Mouse (Mus musculus): ENCODE data around the gene Arhgef3. TPM values are rescaled to one million over a fixed set of nuclear protein-coding genes. Genes with fewer than 3 reads are reported as not detected.
"Not testable (repeated sequence)": the region's sequence is repeated elsewhere in the genome, so short reads cannot be mapped to it uniquely, and the experiment has no call there.

Arhgef3 gene
- total RNA-seq, 2 experiments from 2014 or later: 8.1 to 10.9 TPM

DNA sequence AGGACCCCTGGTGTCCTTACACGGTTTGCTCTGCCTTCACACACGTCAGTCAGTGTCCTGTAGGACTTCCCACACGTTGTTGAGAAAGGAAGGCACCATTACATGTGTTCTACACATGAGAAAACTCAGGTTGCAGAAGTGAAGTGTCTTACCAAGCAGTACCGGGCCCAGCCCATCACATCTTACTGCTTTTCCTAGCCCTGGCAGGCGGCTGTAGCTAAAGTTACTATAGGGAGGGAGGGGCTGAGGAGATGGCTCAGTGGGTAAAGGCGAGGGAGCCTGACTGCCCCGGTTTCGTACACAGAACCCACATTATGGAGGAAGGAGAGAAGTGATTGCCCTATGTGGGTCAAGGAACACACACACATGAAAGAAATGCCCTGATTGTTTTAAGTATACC is 116.8 kb downstream of the Arhgef3 start:
- DNase-seq: no peak

DNA sequence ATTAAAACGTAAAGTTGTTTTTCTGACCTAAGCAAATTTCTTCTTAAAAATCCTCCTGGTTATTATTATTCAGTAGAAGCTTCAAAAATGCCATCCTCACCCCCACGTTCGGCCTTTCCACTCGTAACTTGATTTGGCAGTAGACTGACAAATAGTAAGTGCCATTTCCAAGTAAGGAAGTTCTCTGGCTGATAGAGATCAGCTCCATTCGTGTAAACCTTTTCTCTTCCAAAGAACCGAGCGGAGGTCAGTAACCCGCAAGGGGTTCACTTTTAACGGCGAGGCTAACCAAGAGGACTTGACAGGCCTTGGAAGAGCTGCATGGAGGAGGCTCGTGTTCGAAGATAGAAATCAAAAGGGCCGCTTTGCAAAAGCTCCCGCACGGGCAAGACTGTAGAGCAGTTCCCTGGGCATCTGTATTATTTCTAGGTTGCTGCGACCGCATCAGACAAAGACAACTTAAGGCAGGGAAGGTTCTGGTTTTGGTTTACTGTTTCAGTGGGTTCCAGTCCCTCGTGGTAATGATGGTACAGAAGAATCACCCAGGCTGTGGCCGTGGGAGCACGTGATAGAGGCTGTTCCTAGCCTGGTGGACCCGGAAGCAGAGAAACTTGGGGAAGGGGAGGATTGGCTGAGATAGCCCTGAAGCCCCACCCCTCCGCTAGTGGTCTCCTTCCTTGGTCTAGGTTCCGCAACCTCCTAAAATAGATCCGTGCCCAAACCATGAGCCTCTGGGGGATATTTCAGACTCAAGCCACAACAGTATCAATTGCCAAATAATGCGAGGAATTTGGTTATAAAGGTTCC is 117.5 kb downstream of the Arhgef3 start:
- DNase-seq: no peak

DNA sequence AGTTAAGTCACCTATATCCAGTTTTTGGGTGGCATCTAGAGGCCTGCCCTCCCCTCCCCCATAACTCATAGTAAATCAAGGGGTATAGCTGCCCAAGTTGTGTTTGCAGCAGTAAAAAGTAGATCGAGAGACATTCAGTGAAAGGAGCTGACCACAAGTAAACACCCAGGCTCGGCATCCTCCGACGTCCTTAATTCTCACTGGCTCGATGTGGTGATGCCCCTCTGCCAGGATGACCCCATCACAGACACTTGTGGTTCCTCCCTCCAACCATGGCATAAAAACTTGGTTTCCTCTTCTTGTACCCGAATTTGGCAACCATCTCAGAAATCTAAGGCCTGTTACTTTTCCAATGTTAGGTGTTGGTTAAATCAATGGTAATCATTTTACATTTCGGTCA is 118.4 kb downstream of the Arhgef3 start:
- DNase-seq: no peak

DNA sequence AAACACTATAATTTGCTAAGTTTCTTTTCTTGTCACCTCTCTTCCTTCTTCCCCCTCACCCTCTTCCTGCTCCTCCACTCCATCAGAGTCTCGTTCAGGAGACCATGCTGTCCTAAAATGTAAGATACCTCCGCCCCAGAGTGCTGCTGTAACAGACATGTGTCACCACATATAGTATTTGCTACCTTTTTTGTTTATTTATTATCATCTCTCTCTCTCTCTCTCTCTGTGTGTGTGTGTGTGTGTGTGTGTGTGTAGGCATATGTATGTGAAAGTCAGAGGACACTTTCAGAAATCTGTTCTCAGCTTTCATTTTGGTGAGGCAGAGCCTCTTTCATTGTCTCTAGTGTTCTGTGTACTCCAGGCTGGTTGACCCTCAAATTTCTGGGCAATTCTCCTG is 119.0 kb downstream of the Arhgef3 start:
- no peak for DNase-seq

DNA sequence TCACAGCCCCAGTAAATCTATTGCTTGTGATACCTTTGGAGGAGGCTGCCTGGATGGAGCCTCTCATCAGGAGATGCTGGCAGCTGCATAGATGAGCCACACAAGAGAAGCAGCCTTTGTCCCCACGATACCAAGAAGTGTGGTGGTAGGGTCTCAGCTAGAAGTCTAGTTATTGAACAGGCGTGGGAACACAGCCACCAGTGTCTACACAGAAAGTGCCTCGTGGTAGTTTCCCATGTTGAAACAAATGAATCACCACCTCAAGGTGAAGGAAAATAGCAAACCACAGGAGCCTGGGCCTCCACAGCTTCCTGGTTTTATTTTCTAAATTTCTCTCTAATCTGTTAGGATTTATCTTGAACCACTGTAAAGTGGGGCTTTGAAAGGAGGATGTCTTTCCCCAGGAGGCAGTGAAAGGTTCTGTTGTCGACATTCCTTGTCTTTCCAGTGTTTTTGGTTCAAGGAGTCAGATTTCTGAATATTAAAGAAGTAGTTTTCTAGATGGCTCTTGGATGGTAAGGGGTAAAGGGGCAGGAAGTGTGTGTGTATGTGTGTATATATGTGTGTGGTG is 119.7 kb downstream of the Arhgef3 start:
- no peak for DNase-seq

DNA sequence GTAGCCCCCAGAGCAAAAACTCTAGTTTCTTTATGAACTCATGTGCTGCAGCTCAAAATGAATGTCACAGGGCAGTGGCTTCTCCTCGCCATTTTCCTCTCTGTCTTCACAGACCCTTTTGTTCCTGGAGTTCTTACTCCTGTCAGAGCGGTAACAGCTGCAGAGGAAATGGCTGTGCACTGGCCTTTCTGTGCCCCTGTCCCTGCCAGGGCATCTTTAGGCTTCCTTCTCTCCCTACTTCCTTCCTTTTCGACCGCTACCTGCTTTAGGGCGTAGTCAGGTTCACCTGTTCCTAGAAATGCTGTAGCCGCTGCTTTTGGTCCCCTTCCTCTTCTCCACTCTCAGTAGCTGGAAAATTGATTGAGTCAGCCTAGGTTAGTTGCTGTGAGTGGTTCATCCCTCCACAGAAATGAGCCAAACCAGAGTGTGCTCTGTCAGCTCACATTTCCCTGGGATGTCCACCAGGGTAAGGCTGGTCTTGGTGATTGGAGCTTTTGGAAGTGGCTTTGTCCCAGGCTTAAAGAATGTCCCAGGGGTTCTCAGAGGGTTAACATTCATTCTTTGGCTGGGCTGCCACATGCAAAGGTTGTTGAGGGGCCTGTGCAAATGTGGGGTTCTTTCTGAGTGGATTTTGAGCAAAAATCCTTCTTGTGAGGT is 121.3 kb downstream of the Arhgef3 start:
- no peak for DNase-seq

DNA sequence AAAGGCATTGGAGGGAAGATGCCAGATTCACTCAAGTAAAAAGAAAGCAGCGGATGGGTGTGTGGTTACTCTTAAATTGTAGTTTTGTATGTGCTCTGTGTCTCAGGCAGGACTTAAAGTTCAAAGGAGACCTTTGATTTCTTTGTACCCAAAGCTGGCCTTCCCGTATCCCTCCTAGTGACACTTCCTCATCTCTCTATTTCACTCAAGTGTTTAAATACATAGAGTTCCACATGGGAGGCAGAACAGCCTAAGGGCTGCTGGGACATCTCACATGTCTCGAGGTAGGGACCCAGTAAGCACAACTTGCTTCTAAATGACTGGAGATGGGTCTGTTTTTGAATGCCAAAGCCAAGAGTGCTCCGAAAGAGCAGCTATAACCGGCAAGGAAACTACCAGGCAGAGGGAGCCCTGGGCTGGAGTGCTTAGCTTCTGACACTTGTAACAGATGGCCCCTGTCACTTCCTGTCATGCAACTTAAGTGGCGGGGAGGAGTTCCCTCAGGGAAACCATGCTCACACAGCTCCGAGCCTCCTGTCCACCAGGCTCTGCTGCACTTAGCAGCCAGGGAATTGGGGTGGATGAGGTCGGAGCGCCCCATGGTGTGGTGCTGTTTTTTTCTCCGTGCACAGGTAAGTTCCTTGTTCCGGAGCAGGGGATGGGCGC is 123.0 kb downstream of the Arhgef3 start:
- DNase-seq: peak; percentile 50

DNA sequence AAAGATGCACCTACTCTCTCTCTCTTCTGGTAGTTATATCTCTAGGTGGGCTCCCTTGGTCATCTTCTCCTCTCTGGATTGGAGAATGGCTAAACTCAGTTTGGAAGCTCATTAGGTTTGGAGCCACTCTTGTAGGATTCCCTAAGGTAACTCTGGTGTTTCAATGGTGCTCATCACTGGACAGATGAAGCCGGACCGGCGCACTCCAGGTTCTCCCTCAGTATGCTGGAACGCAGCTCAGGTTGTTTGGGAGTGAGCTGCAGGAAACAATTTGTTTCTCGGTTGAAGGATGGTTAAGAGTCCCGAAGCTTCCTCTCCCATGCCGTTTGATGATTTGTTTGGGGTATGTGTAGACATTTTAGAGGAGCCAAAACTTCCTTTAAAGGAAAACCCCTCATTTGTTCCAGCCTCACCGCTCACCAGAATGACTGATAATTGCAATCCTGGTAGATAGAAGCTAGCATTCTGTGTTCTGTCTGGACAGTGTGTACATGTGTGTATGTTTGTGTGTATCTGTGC is 124.0 kb downstream of the Arhgef3 start:
- no peak for DNase-seq

DNA sequence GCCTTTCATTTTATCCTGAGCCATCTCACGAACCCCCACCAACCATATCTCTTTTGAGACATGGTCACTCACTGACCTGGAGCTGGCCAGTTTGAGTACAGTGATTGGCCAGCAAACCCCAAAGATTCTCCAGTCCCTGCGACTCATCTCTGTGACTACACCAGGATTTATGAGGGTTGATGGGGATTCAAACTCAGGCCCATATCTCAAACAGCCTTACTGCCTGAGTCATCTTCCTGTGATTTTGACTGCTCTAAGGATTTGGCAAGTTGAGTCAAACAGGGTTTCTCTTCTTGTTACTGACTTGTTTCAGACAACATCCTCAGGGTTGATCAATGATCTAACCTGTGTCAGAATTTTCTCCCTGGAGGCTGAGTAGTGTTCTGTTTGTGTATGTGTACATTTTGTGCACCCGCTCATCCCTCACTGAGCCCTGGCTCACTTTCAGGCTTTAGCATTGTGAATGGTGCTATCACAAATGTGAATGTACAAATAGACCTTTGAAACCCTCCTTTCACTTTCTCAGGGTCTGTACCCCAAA is 124.9 kb downstream of the Arhgef3 start:
- DNase-seq: no peak

DNA sequence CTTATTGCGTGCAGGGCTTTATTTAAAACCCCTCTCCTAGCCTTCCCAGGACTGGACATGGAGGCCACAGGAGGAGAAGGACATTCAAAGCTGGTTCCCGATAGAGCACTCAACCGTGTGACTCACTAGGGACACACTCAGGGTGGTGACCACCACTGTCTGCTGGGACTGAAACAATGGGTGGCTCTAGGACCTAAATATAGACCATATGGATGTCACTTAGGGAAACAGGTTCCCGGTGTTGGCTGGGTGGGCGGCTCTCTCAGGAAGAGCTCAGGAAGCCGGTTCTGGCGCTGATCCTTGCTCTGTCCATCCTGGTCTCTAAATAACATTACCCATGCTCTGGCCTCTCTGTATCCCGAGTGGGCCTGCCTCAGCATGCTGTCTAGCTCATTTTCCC is 127.6 kb downstream of the Arhgef3 start:
- DNase-seq: no peak

DNA sequence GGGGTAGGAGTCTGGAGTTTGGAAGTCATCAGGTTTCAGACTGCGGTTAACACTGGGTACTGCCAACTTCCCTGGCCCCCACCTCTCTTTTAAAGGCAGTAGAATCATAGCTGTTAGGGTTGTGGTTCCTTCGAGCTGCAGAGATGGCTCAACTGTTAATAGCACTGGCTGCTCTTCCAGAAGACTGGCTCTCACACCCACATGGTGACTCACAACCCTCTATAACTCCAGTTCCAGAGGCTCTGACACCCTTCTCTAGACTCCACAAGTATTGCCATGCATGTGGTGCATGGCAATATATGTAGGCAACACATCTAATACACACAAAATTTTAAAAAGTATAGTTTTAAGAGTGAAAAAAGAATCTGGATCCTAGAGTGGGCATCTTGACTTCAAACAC is 128.1 kb downstream of the Arhgef3 start:
- no peak for DNase-seq

DNA sequence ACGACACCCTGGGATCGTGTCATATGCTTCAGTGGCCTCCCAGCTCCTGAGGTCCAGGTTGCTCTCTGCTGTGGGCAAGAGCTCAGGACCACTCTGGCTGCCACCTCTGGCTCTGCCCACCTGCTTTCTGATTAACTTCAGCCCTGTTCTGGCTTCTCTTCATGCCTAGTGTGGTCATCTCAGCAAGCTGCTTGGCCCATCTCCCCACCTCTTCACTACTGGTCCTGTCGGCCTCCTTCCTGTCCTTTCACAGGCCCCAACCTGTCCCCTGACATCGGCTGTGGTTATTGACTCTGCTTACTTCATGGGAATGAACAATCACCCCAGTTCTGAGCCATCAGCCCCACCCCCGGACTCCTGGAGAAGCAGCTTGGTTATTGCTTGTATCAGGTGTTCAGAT is 128.9 kb downstream of the Arhgef3 start:
- DNase-seq: no peak

DNA sequence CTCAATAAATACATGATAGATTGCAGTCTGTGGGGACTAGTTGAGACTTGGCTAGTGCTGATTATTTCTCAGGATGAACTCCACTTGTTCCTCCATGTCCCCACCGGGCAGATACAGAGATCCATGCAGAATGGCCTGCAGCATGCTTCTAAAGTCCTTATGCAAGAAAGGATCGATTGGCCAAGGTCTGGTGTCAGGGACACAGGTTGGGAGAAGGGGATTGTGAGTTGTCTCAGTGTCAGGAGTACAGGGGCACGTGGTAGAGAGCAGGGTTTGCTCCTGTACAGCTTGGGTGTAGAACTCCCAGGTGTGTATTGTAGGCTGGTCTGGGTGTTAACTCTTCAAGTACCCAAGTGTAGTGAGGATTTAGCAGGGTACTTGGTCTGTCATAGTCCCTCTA is 130.2 kb downstream of the Arhgef3 start:
- DNase-seq: no peak

DNA sequence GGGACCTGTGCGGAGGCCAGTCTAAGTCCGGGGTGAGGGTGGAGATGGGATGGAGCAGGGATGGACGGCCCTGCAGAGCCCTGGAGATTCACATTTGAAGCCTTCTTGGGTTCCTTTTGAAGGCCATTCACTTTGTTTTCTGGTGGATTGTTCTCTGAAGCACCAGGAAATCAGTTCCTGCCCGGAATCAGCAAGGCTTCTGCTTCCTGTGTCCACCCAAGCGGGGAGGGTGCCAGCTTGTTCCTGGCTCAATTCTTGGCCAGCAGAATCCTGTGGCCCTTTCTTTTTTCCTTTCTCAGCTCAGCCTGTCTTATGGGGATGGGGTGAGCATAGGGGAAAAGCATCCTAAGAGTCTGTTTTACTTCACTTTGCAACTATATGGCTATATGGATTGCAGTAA is 131.7 kb downstream of the Arhgef3 start:
- no peak for DNase-seq

DNA sequence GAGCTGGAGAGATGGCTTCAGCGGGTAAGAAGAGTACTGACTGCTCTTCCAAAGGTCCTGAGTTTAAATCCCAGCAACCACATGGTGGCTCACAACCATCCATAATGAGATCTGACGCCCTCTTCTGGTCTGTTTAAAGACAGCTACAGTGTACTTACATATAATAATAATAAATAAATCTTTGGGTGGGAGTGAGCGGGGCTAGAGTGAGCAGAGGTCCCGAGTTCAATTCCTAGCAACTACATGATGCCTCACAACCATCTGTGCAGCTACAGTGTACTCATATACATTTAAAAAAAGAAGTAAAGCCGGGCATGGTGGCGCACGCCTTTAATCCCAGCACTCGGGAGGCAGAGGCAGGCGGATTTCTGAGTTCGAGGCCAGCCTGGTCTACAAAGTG is 132.2 kb downstream of the Arhgef3 start:
- not testable (repeated sequence) for DNase-seq

DNA sequence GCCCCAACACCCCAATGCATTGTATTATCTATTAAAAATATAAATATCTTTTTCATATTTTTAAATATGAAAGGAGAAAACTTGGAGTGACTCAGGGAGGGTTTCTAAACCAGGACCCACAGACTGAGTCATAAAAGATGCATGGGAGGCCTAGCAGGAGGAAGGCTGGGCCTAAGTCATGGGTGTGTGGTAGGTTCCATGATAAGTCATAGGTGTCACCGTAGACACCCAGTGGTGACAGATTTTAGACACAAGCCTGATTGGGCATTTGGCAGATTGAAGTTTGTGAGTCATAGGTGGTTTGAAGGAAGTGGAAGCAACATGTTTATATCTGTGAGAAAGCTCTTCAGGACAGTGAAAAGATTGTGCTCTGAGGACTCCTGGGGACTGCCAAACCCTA is 134.4 kb downstream of the Arhgef3 start:
- DNase-seq: no peak

DNA sequence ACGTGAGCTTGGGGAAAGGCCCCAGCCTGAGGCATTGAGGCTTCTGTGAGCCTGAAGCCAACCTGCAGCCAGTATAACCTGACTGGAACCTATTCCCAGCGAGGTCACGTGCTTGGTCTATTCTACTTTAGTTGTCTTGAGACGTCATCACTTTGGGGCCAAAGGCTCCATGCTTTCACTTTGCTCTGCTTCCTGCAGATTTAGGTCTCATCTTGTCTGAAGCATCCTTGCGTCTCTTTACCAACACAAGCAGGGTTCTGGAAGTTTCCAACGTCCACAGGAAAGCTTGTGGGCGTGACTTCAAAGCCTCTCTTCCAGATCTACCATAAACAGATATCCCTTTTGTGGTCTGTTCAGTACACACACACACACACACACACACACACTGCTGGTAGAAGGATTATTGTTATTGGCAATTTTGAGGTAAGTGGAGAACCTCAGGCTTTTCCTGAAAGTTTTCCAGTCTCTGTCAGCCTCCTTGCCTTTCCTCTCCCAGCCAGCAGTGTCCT is 135.6 kb downstream of the Arhgef3 start:
- no peak for DNase-seq

DNA sequence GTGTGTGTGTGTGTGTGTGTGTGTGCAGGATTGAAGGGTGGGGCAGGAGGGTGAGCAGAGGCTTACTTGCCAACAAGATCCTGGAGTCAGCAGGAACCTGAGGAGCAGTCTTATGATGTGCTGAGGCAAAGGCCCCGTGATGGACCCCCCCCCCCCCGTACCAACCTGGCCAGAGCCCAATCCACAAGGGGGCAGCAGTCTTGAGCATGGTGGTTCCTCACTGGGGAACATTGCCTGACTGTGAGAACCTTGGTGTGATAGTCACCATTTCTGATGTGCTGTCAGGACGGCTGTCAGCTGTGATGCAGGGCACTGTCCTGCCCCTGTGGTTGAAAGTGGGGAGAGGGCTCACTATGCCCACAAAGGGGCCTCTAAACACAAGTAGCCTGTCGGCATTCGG is 138.7 kb downstream of the Arhgef3 start:
- no peak for DNase-seq

DNA sequence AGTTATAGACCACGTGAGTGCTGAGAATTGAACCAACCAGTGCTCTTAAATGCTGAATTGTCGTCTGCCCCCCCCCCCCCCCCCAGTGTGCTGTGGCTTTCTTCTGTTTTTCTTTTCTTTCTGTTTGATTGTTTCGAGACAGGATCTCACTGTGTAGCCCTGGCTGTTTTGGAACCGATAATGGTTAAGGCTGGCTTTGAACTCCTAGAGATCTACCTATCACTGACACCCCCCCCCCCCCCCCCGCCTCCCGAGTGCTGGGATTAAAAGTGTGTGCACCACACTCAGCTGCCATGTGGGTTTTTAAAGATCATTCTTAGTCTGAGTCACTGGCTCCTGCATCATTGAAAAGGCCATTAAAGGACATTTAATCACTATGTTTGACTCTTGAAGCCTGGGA is 147.7 kb downstream of the Arhgef3 start:
- no peak for DNase-seq

DNA sequence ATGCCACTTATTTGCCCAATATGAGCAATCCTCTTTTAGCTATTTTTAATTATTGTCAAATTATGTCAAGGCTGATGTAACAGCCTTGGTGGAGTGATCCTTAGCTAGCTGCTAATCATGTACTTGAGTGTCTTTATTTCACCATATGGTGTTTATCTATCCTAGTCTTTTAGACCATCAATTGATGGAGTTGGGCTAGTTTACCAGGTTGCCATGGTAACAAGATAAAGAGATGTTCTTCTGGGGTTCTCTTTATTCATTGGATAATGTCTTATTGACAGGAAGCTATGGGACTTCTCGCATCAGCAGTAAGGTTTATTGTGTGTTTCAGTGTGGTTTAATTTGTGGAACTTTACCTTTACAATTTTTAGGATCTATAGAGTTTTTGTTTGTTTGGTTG is 151.9 kb downstream of the Arhgef3 start:
- no peak for DNase-seq

DNA sequence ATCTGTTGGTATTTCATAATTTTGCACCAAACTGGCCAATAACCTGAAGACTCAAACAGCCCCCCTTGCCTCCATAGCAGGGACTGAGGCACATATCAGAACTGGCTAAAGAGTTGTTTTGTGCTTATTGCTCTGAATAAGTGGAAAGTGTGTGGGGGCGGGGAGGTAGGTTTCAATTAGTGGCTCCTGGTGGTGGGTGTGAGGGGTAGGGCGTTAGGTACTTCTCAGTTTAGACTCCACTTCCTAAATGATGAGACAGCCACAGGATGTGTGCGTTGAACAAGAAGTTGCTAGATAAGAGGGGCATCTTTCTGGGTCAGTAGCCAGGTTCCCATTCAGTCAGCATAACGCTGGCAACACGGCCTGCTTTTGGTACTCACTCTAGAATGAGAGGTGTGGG is 153.4 kb downstream of the Arhgef3 start:
- no peak for DNase-seq

DNA sequence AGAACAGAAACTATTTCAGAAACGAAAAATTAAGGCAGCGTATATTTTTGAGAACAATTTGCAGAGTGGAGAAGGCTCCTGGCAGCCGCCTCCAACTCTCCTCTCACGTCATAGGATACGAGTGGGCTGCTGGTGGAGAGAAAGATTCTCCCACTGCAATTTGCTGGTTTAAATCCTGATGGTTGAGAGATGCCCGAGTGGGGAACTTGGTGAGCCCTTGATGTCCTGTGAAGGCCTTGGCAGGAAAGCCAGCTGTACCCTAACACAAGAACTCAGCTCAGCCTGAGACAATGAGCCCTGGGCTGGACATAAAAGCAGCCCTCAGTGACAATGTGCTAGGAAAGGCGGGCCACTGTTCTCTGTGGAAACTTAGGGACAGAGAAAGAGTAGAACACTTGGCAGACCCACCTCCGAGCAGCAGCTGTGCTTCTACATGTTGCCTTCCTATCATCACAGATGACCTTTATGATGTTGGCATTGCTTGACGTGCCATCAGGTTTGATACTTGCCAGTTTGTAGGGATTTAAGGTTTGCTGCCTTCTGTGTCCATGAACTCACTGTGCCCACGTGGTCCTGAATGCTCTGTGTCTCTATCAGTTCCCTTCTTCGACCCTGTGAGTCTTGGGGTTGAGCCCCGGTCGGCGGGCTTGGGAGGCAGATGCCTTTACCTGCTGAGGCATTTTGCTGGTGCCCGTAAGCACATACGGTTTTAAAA is 154.4 kb downstream of the Arhgef3 start:
- DNase-seq: no peak

Measured in gastrocnemius, postnatal 25 days (tissue).